Mouse (Mus musculus) bone marrow macrophage, adult 2 months (primary cell): ENCODE data around the gene Fam20c. TPM values are rescaled to one million over a fixed set of nuclear protein-coding genes. Genes with fewer than 3 reads are reported as not detected.

ENCODE experiments used
- H3K27ac ChIP-seq: 2 replicates; pipeline ENCODE4 v1.5.1; 2012; ENCODE audit warnings: low read depth, low read length; ENCODE audit not compliant: insufficient read depth
- H3K4me1 ChIP-seq: 2 replicates; pipeline ENCODE4 v1.6.1; 2012; ENCODE audit warnings: low read length; ENCODE audit not compliant: control insufficient read depth, insufficient read depth
- H3K4me3 ChIP-seq: 2 replicates; pipeline ENCODE4 v1.5.1; 2012; ENCODE audit warnings: mild to moderate bottlenecking, low read length, moderate library complexity; ENCODE audit not compliant: insufficient read depth
- CTCF ChIP-seq: IDR thresholded peaks from 2 replicates; pipeline ENCODE4 v1.5.1; 2012; ENCODE audit warnings: low read depth, mild to moderate bottlenecking, low read length, moderate library complexity
- POLR2A ChIP-seq: IDR thresholded peaks from 2 replicates; pipeline ENCODE4 v1.6.1; 2012; ENCODE audit warnings: mild to moderate bottlenecking, low read depth, low read length, borderline replicate concordance
- polyA plus RNA-seq: library from polyadenylated mRNA; stranded (reverse); fragments of >200 nt; gene quantifications from 2 replicates; pipeline ENCODE4 v1.2.4, GENCODE M21; 2012; ENCODE audit not compliant: missing spikeins, insufficient read depth, insufficient read length

Gene Fam20c
- polyA plus RNA-seq, 1 experiment, result 36.5 TPM

DNA sequence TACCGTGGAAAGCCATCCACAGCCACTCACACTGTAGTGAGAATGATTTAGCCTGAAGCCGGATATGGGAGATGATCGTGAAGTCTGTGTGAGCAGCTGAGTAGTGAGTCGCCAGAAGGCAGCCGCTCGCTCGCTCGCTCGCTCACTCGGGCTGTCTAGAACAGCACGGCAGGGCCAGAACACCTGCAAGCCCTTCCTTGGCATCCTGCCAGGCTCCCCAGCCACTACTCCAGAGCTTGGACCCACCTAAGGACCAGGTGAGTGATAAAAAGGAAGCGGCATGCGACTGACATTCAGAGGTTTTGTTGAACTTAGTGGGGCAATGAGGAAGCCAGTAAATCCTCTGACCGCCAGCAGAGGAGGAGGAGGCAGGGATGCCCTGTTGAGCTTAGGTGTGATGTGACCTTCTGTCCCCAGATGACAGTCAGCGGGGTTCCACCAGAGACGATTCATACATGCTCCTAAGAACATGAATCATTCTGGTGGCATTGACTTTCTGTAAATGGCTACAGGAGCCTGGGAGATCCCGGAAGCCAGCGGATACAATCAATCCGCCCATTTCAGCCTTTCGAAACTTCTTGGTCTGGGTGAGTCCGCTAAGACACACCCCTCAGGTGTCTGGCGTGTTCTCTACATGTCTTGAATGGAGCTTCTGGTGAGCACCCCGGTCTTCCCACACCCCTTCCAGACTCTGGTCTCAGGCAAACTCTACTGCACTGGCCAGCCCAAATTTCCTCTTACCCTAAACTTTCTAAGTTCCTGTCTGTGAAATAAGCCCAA is 95.6 kb downstream of the Fam20c start:
- TF ChIP-seq CTCF (no peak), POLR2A (no peak)
- H3K27ac ChIP-seq, result no peak overlapping the region
- H3K4me1 ChIP-seq, result peaks cover 9% of the 10 kb centered on the region
- no peak overlapping the region for H3K4me3 ChIP-seq

DNA sequence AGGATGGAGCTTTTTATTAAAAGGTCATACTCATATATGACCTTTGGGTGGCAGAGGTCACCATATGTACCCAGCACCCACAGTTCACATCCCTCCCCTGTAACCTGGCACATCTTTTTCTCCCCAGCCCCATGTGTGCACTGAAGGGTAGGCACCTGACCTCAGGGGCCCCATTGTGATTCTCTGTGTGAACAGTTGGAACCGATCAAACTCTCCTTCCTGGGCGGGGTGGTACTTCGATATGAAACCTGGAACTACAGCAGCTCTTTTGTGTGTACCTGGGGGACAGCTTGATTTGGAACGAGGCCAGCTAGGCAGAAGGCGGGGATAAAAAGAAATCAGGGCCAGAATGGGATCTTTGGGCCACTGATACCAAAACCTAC is 96.1 kb downstream of the Fam20c start:
- Histone ChIP-seq H3K4me3 (no peak overlapping the region), H3K27ac (no peak overlapping the region), H3K4me1 (peaks cover 9% of the 10 kb centered on the region)
- no peak for TF ChIP-seq CTCF
- TF ChIP-seq POLR2A, result no peak

DNA sequence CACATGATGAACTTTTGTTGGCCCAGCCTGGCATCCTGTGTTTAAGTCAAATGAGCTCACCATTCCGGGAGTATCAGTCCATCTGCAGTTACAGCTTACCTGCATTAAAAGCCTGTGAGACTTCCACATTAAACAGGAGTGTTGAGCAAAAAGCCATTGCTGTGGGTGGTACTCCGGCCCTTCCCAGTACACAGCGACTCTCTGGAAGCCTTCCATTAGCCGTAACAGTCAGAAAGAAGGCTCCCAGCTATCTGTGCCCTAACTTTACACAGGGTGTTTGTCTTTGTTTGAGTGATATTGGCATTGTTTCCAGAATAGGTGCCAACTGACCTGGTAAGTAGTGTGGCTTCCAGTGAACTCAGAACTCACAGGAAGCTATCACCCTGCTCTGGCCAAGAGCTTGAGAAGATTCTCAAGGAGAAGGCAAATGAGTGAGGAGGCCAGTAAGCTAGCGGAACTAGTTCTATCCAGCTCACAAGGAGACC is 97.0 kb downstream of the Fam20c start:
- Histone ChIP-seq H3K4me1 (peaks cover 9% of the 10 kb centered on the region), H3K27ac (no peak overlapping the region), H3K4me3 (no peak overlapping the region)
- no peak for TF ChIP-seq POLR2A
- no peak for TF ChIP-seq CTCF

DNA sequence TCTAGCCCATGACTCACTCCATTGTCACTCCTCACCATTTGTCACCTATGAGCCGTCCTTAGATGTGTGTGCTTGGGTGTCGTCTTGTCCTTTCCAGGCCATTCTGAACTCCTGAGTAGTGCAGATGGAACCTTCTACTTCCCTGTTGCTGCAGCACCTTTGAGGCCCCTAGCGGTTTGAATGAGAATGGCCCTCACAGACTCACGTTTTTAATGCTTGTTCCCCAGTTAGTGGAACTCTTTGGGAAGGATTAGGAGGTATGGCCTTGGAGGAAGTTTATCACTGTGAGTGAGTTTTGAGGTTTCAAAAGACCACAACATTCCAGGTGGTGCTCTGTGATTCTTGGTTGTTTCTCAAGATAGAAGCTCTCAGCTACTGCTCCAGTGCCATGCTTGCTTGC is 97.8 kb downstream of the Fam20c start:
- Histone ChIP-seq H3K4me1 (peaks cover 9% of the 10 kb centered on the region), H3K4me3 (no peak overlapping the region), H3K27ac (no peak overlapping the region)
- no peak for TF ChIP-seq POLR2A
- no peak for TF ChIP-seq CTCF

DNA sequence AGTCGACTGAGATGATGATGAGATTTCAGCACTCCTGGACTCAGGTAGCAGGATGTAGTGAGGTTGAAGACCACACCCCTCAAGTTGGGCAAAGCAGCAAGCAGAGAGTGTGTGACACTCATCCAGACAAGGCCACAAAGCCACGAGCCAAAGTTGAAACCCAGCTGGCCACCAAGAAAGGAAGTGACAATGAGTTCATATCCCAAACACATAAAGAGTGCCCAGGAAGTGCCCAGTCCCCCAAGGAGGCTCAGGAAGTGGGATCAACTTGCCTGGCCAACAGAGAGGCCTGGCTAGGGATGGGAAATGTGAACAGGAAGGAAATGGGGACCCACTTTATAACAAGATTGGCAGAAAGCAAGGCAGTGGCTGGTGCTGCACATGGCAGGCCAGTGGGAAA is 99.0 kb downstream of the Fam20c start:
- TF ChIP-seq POLR2A (no peak), CTCF (no peak)
- Histone ChIP-seq H3K4me1 (peaks cover 9% of the 10 kb centered on the region), H3K4me3 (no peak overlapping the region), H3K27ac (no peak overlapping the region)

DNA sequence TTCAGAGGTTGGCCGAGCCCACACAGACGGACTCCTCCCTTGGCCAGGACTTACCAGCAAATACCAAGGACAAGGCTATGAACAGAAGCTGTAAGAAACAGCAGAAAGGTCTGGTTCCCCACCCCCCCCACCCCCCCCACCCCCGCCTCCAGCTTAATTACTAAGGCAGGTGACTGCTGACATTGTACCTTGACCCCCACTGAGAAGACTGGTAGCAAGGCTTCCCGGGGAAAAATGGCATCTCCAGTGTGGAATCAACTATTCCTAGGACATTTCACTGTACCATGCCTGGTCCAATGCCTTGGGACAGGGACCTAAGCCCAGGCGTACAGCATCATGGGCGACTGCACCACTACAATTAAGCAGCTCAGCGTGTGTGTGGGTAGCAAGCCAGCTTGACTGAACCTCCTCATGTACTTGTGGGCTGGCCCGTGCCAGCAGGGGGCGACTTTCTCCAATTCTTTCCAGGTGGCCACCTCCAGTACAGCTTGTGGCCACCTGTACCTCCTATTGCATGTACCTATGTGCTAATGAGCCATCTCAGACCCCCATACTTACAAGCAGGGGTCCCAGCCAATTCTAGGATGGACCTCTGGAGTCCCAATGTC is 102.8 kb downstream of the Fam20c start:
- Histone ChIP-seq H3K4me1 (peaks cover 9% of the 10 kb centered on the region), H3K27ac (no peak overlapping the region), H3K4me3 (no peak overlapping the region)
- TF ChIP-seq POLR2A (no peak), CTCF (peak; percentile 85)

DNA sequence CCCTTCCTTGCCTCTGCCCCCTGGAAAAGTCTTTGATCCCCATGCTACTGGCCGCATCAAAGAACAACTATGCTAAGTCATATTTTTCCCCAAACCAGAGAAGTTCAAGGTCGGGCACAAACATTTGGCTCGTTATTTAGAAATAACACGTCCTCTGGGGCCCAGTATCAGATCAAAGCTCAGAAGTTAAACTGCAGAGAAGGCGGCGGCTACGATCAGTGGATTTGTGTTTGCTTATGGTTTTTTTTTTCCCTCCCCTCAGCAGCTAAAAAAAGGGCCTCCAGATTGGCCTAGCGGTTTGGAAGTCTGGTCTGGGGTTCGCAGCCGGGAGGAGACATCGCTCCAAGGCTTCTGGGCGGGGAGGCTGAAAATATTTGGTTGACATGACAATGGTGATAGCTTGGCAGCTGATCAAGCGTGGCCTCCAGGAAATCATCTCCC is 103.5 kb downstream of the Fam20c start:
- TF ChIP-seq CTCF, result no peak
- TF ChIP-seq POLR2A, result no peak
- Histone ChIP-seq H3K4me3 (no peak overlapping the region), H3K4me1 (peaks cover 9% of the 10 kb centered on the region), H3K27ac (no peak overlapping the region)

Other genes with a start within 250 kb of the Fam20c start
- not detected in 2 replicates for gene 1700123K08Rik, start 189.8 kb upstream of the Fam20c start, polyA plus RNA-seq
- gene Zfp68, start 134.8 kb upstream of the Fam20c start, polyA plus RNA-seq, result 23.0 and 28.8 TPM in 2 replicates
- gene A430033K04Rik, start 131.7 kb upstream of the Fam20c start, polyA plus RNA-seq, result 3.4 and 3.8 TPM in 2 replicates
- gene Gm5294, start 65.6 kb downstream of the Fam20c start, polyA plus RNA-seq, result not detected in 2 replicates
- 15.6 and 15.8 TPM in 2 replicates for gene Pdgfa, start 242.9 kb downstream of the Fam20c start, polyA plus RNA-seq